Mouse (Mus musculus) CH12.LX (cell line): ENCODE measurements at regions not wholly inside any gene's neighbourhood (a gene's known extent, or its start where the extent isn't known, plus 50 kb on each side); places are given as distances from the start of the nearest gene placed in this dataset.

Experiments used
- MAX ChIP-seq: IDR thresholded peaks from 2 replicates; pipeline ENCODE4 v1.6.1; 2011; ENCODE audit warnings: low read length, improper control_type of control experiment
- NRF1 ChIP-seq: IDR thresholded peaks from 2 replicates; pipeline ENCODE4 v1.6.1; 2014; ENCODE audit warnings: low read depth, mild to moderate bottlenecking, inconsistent platforms, low read length, improper control_type of control experiment, moderate library complexity

DNA sequence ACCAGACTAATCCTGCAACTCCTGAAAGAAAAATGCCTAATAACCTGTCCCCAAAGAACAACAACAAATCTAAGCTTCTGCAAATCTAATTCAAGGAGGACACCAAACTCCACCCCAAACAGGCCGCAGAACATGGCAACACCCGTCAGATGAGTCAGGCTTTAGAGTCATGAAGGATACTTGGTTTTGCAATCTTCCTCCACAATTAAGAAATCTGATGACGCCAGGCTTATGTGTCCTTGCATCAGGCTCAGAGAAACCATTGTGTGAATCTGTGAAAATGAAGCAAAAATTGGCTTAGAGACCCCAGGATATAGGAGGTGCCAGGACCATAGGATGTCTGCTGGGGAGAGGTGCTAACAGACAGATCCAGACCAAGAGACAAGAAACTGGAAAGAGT, 352.6 kb downstream of the Slco4c1 start:
- TF ChIP-seq NRF1 (no peak), MAX (no peak)
